Mouse (Mus musculus): Measurements from ENCODE around the gene Cpa2. TPM values are rescaled to one million over a fixed set of nuclear protein-coding genes. Genes with fewer than 3 reads are reported as not detected.

Cpa2 gene
- total and polyA plus RNA-seq, 3 experiments = 0.12 TPM; not detected in 2

GRCm38 (mm10) chr6:30535340-30535739 is 6.0 kb upstream of the Cpa2 start:
- DNase-seq = peak; percentile 27 to 59
- Histone ChIP-seq H3K27me3 (ENCODE audit: control insufficient read depth, insufficient read depth, low read length) (no peaks in the 10 kb centered on the region), H3K27ac (no peak overlapping the region), H3K79me2 (replicated peaks; ENCODE audit: control insufficient read depth, insufficient read depth, low read length) (no peaks in the 10 kb centered on the region), H3K4me1 (ENCODE audit: control insufficient read depth, insufficient read depth, low read length) (no peaks in the 10 kb centered on the region), H3K4me3 (no peak overlapping the region), H3K36me3 (ENCODE audit: control insufficient read depth, insufficient read depth, low read length) (no peaks in the 10 kb centered on the region), H3K9ac (ENCODE audit: low read depth, low read length) (no peak overlapping the region)
- TF ChIP-seq POLR2A (IDR thresholded peaks at IDR 0.05; ENCODE audit: insufficient read depth, low read depth, low read length) (no peak), EP300 (IDR thresholded peaks at IDR 0.05; ENCODE audit: insufficient read depth, low read depth, low read length) (0 out of 2 replicates have a peak, but pooled peaks have one; percentile 57), CTCF (IDR thresholded peaks at IDR 0.05) (peak; percentile 92)
- WGBS = 45% methylated on average over 3 of the region's 3 CpGs
- intact Hi-C loops (cut with DNase I) = loop anchor here (1.0 to 10.0 kb wide), 5 partner anchors 157 to 497 kb away; partner anchors contain the start of gene Cep41

GRCm38 (mm10) chr6:30538240-30538639 is 3.1 kb upstream of the Cpa2 start:
- Histone ChIP-seq H3K36me3 (ENCODE audit: control insufficient read depth, insufficient read depth, low read length) (no peaks in the 10 kb centered on the region), H3K79me2 (replicated peaks; ENCODE audit: control insufficient read depth, insufficient read depth, low read length) (no peaks in the 10 kb centered on the region), H3K4me3 (no peak overlapping the region), H3K4me1 (ENCODE audit: control insufficient read depth, insufficient read depth, low read length) (no peaks in the 10 kb centered on the region), H3K27ac (no peak overlapping the region), H3K27me3 (ENCODE audit: control insufficient read depth, insufficient read depth, low read length) (no peaks in the 10 kb centered on the region), H3K9ac (ENCODE audit: low read depth, low read length) (no peak overlapping the region)
- WGBS = 91% methylated on average over 10 of the region's 10 CpGs
- TF ChIP-seq EP300 (IDR thresholded peaks at IDR 0.05; ENCODE audit: insufficient read depth, low read depth, low read length) (no peak), POLR2A (IDR thresholded peaks at IDR 0.05; ENCODE audit: insufficient read depth, low read depth, low read length) (no peak), CTCF (IDR thresholded peaks at IDR 0.05) (no peak)
- DNase-seq = no peak
- intact Hi-C loops (cut with DNase I) = loop anchor here (5.0 to 10.0 kb wide), 3 partner anchors 154 to 494 kb away; partner anchors contain the start of gene Cep41

- Histone ChIP-seq H3K9ac (ENCODE audit: low read depth, low read length) (no peak overlapping the region), H3K27me3 (ENCODE audit: control insufficient read depth, insufficient read depth, low read length) (no peaks in the 10 kb centered on the region), H3K4me3 (no peak overlapping the region), H3K79me2 (replicated peaks; ENCODE audit: control insufficient read depth, insufficient read depth, low read length) (no peaks in the 10 kb centered on the region), H3K27ac (no peak overlapping the region), H3K36me3 (ENCODE audit: control insufficient read depth, insufficient read depth, low read length) (no peaks in the 10 kb centered on the region), H3K4me1 (ENCODE audit: control insufficient read depth, insufficient read depth, low read length) (no peaks in the 10 kb centered on the region)
- no peak for TF ChIP-seq POLR2A (IDR thresholded peaks at IDR 0.05; ENCODE audit: insufficient read depth, low read depth, low read length)
- TF ChIP-seq EP300 (IDR thresholded peaks at IDR 0.05; ENCODE audit: insufficient read depth, low read depth, low read length) = no peak
- WGBS = 83% methylated on average over 5 of the region's 5 CpGs
- intact Hi-C loops (cut with DNase I) = loop anchor here (5.0 to 10.0 kb wide), 3 partner anchors 154 to 494 kb away; partner anchors contain the start of gene Cep41
- no peak for DNase-seq
These were observed 2.6 kb upstream of the Cpa2 start for GRCm38 (mm10) chr6:30538800-30539199.

- no peak for TF ChIP-seq POLR2A (IDR thresholded peaks at IDR 0.05; ENCODE audit: insufficient read depth, low read depth, low read length)
- no peak for TF ChIP-seq EP300 (IDR thresholded peaks at IDR 0.05; ENCODE audit: insufficient read depth, low read depth, low read length)
- no peak for TF ChIP-seq CTCF (IDR thresholded peaks at IDR 0.05)
- Histone ChIP-seq H3K36me3 (ENCODE audit: control insufficient read depth, insufficient read depth, low read length) (no peaks in the 10 kb centered on the region), H3K9ac (ENCODE audit: low read depth, low read length) (no peak overlapping the region), H3K27me3 (ENCODE audit: control insufficient read depth, insufficient read depth, low read length) (no peaks in the 10 kb centered on the region), H3K27ac (no peak overlapping the region), H3K4me1 (ENCODE audit: control insufficient read depth, insufficient read depth, low read length) (peaks cover 1% of the 10 kb centered on the region), H3K4me3 (no peak overlapping the region), H3K79me2 (replicated peaks; ENCODE audit: control insufficient read depth, insufficient read depth, low read length) (no peaks in the 10 kb centered on the region)
- WGBS = 76% methylated on average over 6 of the region's 6 CpGs
- intact Hi-C loops (cut with DNase I) = no loop called here
- DNase-seq = no peak
These were observed 895 bp downstream of the Cpa2 start for GRCm38 (mm10) chr6:30542277-30542676.

- H3K27ac ChIP-seq = no peak overlapping the region
- H3K4me3 ChIP-seq = no peak overlapping the region
- H3K9ac ChIP-seq (ENCODE audit: low read depth, low read length) = no peak overlapping the region
- peaks cover 1% of the 10 kb centered on the region for H3K4me1 ChIP-seq (ENCODE audit: control insufficient read depth, insufficient read depth, low read length)
- H3K79me2 ChIP-seq (replicated peaks; ENCODE audit: control insufficient read depth, insufficient read depth, low read length) = no peaks in the 10 kb centered on the region
- TF ChIP-seq POLR2A (IDR thresholded peaks at IDR 0.05; ENCODE audit: insufficient read depth, low read depth, low read length) = no peak
- no peak for TF ChIP-seq CTCF (IDR thresholded peaks at IDR 0.05)
- TF ChIP-seq EP300 (IDR thresholded peaks at IDR 0.05; ENCODE audit: insufficient read depth, low read depth, low read length) = no peak
- 70% methylated on average over 12 of the region's 12 CpGs for WGBS
- intact Hi-C loops (cut with DNase I) = no loop called here
- DNase-seq = no peak
- H3K36me3 ChIP-seq (ENCODE audit: control insufficient read depth, insufficient read depth, low read length) = no peaks in the 10 kb centered on the region
- H3K27me3 ChIP-seq (ENCODE audit: control insufficient read depth, insufficient read depth, low read length) = no peaks in the 10 kb centered on the region
These were observed 1.7 kb downstream of the Cpa2 start for GRCm38 (mm10) chr6:30543077-30543476.

- no peak for TF ChIP-seq POLR2A (IDR thresholded peaks at IDR 0.05; ENCODE audit: insufficient read depth, low read depth, low read length)
- Histone ChIP-seq H3K9ac (ENCODE audit: low read depth, low read length) (no peak overlapping the region), H3K4me1 (ENCODE audit: control insufficient read depth, insufficient read depth, low read length) (peaks cover 1% of the 10 kb centered on the region), H3K79me2 (replicated peaks; ENCODE audit: control insufficient read depth, insufficient read depth, low read length) (no peaks in the 10 kb centered on the region), H3K36me3 (ENCODE audit: control insufficient read depth, insufficient read depth, low read length) (no peaks in the 10 kb centered on the region), H3K4me3 (no peak overlapping the region), H3K27me3 (ENCODE audit: control insufficient read depth, insufficient read depth, low read length) (no peaks in the 10 kb centered on the region), H3K27ac (no peak overlapping the region)
- 53% methylated on average over 8 of the region's 8 CpGs for WGBS
- intact Hi-C loops (cut with DNase I) = no loop called here
- no peak for DNase-seq
These were observed 2.5 kb downstream of the Cpa2 start for GRCm38 (mm10) chr6:30543851-30544250.

Measured in heart, adult 2 months (tissue).